Mouse (Mus musculus): ENCODE results near the gene Bbs1.
"Not testable (repeated sequence)": the region's sequence is repeated elsewhere in the genome, so short reads cannot be mapped to it uniquely, and the experiment has no call there.

Gene Bbs1

GRCm38 (mm10) chr19:4883961-4884360 is 22.5 kb downstream of the Bbs1 start:
- no peak for DNase-seq (ENCODE audit: low spot score)

GRCm38 (mm10) chr19:4879324-4879703 is 27.1 kb downstream of the Bbs1 start:
- no peak for DNase-seq (ENCODE audit: low spot score)

GRCm38 (mm10) chr19:4878405-4879323 is 27.8 kb downstream of the Bbs1 start, which contains the start of gene Zdhhc24:
Gene Zdhhc24, plus strand, starts transcription at chr19:4878668.
- DNase-seq (ENCODE audit: low spot score) = peak; percentile 97

- DNase-seq (ENCODE audit: low spot score) = peak; percentile 22
These were observed 28.6 kb downstream of the Bbs1 start, which contains the start of gene Actn3 for GRCm38 (mm10) chr19:4877785-4878184. Gene Actn3, minus strand, starts transcription at chr19:4877909.

- DNase-seq (ENCODE audit: low spot score) = no peak
These were observed 29.7 kb downstream of the Bbs1 start for GRCm38 (mm10) chr19:4876755-4877154.

- DNase-seq (ENCODE audit: low spot score) = no peak
These were observed 30.2 kb downstream of the Bbs1 start for GRCm38 (mm10) chr19:4876241-4876640.

GRCm38 (mm10) chr19:4874613-4875012 is 31.8 kb downstream of the Bbs1 start:
- DNase-seq (ENCODE audit: low spot score) = not testable (repeated sequence)

GRCm38 (mm10) chr19:4865147-4865546 is 41.3 kb downstream of the Bbs1 start:
- no peak for DNase-seq (ENCODE audit: low spot score)

- no peak for DNase-seq (ENCODE audit: low spot score)
These were observed 43.4 kb downstream of the Bbs1 start for GRCm38 (mm10) chr19:4863048-4863447.

- DNase-seq (ENCODE audit: low spot score) = no peak
These were observed 47.3 kb downstream of the Bbs1 start for GRCm38 (mm10) chr19:4859081-4859480.

GRCm38 (mm10) chr19:4855951-4856350 is 50.5 kb downstream of the Bbs1 start:
- no peak for DNase-seq (ENCODE audit: low spot score)

GRCm38 (mm10) chr19:4855470-4855820 is 51.0 kb downstream of the Bbs1 start:
- DNase-seq (ENCODE audit: low spot score) = no peak

GRCm38 (mm10) chr19:4854552-4855469 is 51.6 kb downstream of the Bbs1 start, which contains the start of gene Ctsf:
Gene Ctsf, plus strand, starts transcription at chr19:4855130.
- DNase-seq (ENCODE audit: low spot score) = peak; percentile 78

GRCm38 (mm10) chr19:4850281-4850680 is 56.1 kb downstream of the Bbs1 start:
- no peak for DNase-seq (ENCODE audit: low spot score)

- DNase-seq (ENCODE audit: low spot score) = no peak
These were observed 56.6 kb downstream of the Bbs1 start for GRCm38 (mm10) chr19:4849800-4850199.

GRCm38 (mm10) chr19:4847490-4847889 is 58.9 kb downstream of the Bbs1 start:
- no peak for DNase-seq (ENCODE audit: low spot score)

- DNase-seq (ENCODE audit: low spot score) = no peak
These were observed 60.6 kb downstream of the Bbs1 start for GRCm38 (mm10) chr19:4845846-4846245.

GRCm38 (mm10) chr19:4842611-4843010 is 63.8 kb downstream of the Bbs1 start:
- DNase-seq (ENCODE audit: low spot score) = no peak

GRCm38 (mm10) chr19:4840848-4841247 is 65.6 kb downstream of the Bbs1 start:
- DNase-seq (ENCODE audit: low spot score) = no peak

GRCm38 (mm10) chr19:4839149-4839548 is 67.3 kb downstream of the Bbs1 start, which contains the start of the genes Ccs and Ccdc87:
Gene Ccs, minus strand, starts transcription at chr19:4839332.
Gene Ccdc87, plus strand, starts transcription at chr19:4839366.
- peak; percentile 94 for DNase-seq (ENCODE audit: low spot score)

GRCm38 (mm10) chr19:4838526-4839140 is 67.8 kb downstream of the Bbs1 start:
- DNase-seq (ENCODE audit: low spot score) = no peak

GRCm38 (mm10) chr19:4837049-4837448 is 69.4 kb downstream of the Bbs1 start:
- no peak for DNase-seq (ENCODE audit: low spot score)
